Mouse (Mus musculus): Measurements from ENCODE around the gene Tlcd2. TPM values are rescaled to one million over a fixed set of nuclear protein-coding genes. Genes with fewer than 3 reads are reported as not detected.
"Not testable (repeated sequence)": the region's sequence is repeated elsewhere in the genome, so short reads cannot be mapped to it uniquely, and the experiment has no call there.

The Tlcd2 gene
- polyA plus RNA-seq, 1 experiment from 2014 or later, result 11.0 TPM

DNA sequence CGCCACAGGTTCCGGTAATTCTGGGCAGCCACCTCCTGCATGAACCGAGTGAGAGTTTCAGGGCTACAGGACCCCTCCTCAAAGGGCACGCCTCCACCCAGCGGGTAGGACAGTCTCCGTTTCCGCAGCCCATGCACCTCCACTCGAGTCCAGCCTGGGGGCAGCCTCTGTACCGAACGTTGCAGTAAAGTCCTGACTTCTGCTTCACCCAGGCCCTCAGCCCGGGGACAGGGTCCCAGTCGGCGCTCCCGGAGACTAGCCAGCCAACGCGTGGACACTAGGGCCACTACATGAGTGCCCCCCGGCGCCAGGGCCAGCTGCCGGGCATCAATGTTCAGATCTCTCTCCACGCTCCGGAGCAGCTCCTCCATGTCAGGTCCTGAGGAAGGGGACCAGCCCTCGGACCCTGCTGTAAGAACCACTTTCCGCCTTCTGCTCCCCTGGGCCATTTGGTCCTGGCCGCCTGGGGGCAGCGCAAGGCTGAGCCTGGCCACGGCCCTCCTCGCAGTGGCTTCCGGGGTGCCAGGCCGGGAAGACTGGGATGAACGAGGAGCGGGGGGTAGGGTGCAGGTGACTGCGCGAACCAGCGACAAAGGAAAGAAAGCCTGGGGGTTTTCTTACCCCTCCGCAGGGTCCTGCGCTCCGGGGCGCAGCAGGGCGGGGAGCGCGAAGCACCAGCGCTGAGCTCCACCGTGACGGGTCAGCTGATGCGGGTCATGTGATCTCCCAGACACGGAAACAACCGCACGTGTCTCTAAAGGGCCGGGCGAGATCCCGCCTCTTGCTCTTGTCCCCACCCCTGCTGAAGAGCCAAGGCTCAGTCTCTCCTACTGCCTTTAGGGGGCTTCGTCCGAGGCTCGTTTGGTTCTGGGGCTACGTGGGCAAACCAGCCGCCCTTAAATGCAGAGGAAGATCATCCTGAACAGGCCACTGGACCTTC lies 7.3 kb upstream of the Tlcd2 start, which contains the start of gene Wdr81:
Wdr81 (minus strand) TSS at position 727 of the 940 bp plus-strand sequence.
- peak within 1 kb of the TSS; percentile 98 for H3K4me2 ChIP-seq (ENCODE audit: low read depth)
- peak within 1 kb of the TSS; percentile 68; the same call in 1 of the 2 replicates for H3K27ac ChIP-seq (ENCODE audit: low read depth, low read length)
- 2% methylated on average over 56 of the region's 56 CpGs for WGBS
- H3K4me1 ChIP-seq (ENCODE audit: control insufficient read depth, insufficient read depth, low read length), result peaks cover 7% of the 10 kb centered on the region
- DNase-seq (ENCODE audit: low spot score), result peak; percentile 90
- peak within 1 kb of the TSS; percentile 62 for H3K4me3 ChIP-seq (ENCODE audit: low read depth, low read length)
- H3K9me3 ChIP-seq (ENCODE audit: control insufficient read depth, low read length), result no peaks in the 10 kb centered on the region
- peak within 1 kb of the TSS; percentile 58 for H3K9ac ChIP-seq (ENCODE audit: low read length)
- H3K36me3 ChIP-seq (ENCODE audit: control insufficient read depth, insufficient read depth, low read length), result no peaks in the 10 kb centered on the region
- ATAC-seq (ENCODE audit: insufficient read depth, low FRiP score, low TSS enrichment), result peak; percentile 95
- no peaks in the 10 kb centered on the region for H3K27me3 ChIP-seq (ENCODE audit: control insufficient read depth, insufficient read depth, low read length)

DNA sequence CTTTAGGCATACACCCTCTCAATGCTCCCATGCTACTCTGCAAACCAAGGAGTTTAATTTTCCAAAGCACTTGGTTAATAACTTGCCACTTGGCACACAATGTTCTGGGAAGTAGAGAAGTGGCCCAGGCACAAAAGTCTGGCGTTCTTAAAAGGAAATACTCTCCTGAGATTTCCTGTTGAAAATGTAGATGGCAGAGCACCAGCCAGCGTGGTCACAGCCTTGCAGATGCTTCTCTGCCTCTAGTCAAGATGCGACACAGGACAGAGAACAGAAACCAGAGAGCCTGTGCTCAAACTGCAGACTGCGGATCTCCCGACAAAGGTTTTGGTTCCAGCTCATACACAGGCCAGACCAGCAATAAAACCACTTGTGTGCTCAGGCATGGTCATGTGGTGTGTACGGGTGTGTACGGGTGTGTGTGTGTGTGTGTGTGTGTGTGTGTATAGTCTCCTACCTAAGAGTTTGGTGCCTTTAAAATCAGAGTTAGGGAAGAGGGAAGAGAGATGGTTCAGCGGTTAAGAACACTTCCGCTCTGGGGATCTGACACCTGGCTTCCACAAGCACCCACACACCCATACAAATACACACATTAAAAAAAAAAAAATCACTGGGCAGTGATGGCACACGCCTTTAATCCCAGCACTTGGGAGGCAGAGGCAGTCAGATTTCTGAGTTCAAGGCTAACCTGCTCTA lies 6.3 kb upstream of the Tlcd2 start:
- Histone ChIP-seq H3K9ac (ENCODE audit: low read length) (peak overlapping the region; percentile 58), H3K27ac (ENCODE audit: low read depth, low read length) (peak overlapping the region; percentile 68; the same call in 1 of the 2 replicates), H3K9me3 (ENCODE audit: control insufficient read depth, low read length) (no peaks in the 10 kb centered on the region), H3K36me3 (ENCODE audit: control insufficient read depth, insufficient read depth, low read length) (no peaks in the 10 kb centered on the region), H3K4me2 (ENCODE audit: low read depth) (peak overlapping the region; percentile 98), H3K4me1 (ENCODE audit: control insufficient read depth, insufficient read depth, low read length) (peaks cover 14% of the 10 kb centered on the region), H3K4me3 (ENCODE audit: low read depth, low read length) (peak overlapping the region; percentile 62), H3K27me3 (ENCODE audit: control insufficient read depth, insufficient read depth, low read length) (no peaks in the 10 kb centered on the region)
- DNase-seq (ENCODE audit: low spot score) (no peak), ATAC-seq (ENCODE audit: insufficient read depth, low FRiP score, low TSS enrichment) (no peak)
- 83% methylated on average over 10 of the region's 10 CpGs for WGBS

DNA sequence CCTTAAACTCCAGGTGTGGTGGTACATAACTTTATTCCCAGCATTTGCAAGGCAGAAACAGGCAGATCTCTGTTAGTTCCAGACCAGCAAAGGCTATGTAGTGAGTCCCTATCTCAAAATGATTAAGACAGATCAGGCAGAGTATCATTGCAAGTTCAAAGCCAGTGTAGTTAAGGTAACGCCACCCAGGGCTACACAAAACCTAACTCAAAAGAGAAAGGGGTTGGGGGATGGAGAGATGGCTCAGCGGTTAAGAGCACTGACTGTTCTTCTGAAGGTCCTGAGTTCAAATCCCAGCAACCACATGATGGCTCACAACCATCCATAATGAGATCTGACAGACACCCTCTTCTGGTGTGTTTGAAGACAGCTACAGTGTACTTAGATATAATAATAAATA lies 5.5 kb upstream of the Tlcd2 start:
- ATAC-seq (ENCODE audit: insufficient read depth, low FRiP score, low TSS enrichment); H3K27me3 ChIP-seq (ENCODE audit: control insufficient read depth, insufficient read depth, low read length); H3K9me3 ChIP-seq (ENCODE audit: control insufficient read depth, low read length); H3K36me3 ChIP-seq (ENCODE audit: control insufficient read depth, insufficient read depth, low read length); H3K4me3 ChIP-seq (ENCODE audit: low read depth, low read length); H3K27ac ChIP-seq (ENCODE audit: low read depth, low read length); H3K4me2 ChIP-seq (ENCODE audit: low read depth); DNase-seq (ENCODE audit: low spot score); H3K9ac ChIP-seq (ENCODE audit: low read length): not testable (repeated sequence)
- peaks cover 16% of the 10 kb centered on the region for H3K4me1 ChIP-seq (ENCODE audit: control insufficient read depth, insufficient read depth, low read length)
- 90% methylated on average over 2 of the region's 2 CpGs for WGBS

DNA sequence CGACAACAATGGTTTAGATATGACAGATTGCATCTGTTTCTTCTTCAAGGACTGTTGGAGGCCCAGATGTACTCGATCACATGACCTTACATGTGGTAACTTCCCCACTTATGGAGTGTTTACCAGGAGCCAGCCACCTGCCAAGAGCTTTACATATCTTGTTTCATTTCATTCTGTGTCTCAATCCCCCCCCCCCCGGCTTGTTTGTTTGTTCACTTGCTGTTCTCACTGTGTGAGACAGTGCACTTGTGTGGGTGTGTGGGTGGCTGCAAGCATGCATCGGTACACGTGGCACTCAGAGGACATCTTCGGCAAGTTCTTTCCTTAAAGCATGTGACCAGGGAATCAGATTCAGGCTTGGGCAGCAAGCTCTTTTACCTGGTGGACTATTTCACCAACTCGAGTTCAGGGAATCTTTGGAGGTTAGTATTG lies 5.1 kb upstream of the Tlcd2 start:
- H3K36me3 ChIP-seq (ENCODE audit: control insufficient read depth, insufficient read depth, low read length), result no peaks in the 10 kb centered on the region
- ATAC-seq (ENCODE audit: insufficient read depth, low FRiP score, low TSS enrichment), result no peak
- no peak for DNase-seq (ENCODE audit: low spot score)
- H3K4me2 ChIP-seq (ENCODE audit: low read depth), result no peak overlapping the region
- no peak overlapping the region for H3K4me3 ChIP-seq (ENCODE audit: low read depth, low read length)
- H3K27me3 ChIP-seq (ENCODE audit: control insufficient read depth, insufficient read depth, low read length), result no peaks in the 10 kb centered on the region
- no peak overlapping the region for H3K9ac ChIP-seq (ENCODE audit: low read length)
- H3K9me3 ChIP-seq (ENCODE audit: control insufficient read depth, low read length), result no peaks in the 10 kb centered on the region
- H3K4me1 ChIP-seq (ENCODE audit: control insufficient read depth, insufficient read depth, low read length), result peaks cover 16% of the 10 kb centered on the region
- WGBS, result 88% methylated on average over 7 of the region's 7 CpGs
- H3K27ac ChIP-seq (ENCODE audit: low read depth, low read length), result no peak overlapping the region

DNA sequence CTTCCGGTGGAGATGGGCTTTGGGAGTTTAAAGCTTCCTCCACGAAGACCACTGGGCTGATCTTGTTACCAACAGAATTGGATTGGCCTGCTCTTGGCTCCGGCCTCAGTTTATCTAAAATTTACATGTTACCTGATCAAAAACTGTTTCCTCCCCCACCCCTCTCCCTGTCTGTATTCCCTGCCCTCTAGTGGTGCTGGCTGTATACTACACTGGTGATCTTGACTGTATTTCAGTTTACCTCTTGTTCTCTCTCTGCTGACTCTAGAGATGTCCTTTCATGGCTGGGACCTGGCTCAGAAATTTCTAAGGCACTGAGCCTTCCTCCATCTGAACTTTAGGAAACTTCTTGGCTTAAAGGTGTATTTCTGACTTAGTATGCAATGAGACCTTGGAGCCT lies 3.3 kb upstream of the Tlcd2 start:
- Histone ChIP-seq H3K9ac (ENCODE audit: low read length) (no peak overlapping the region), H3K4me3 (ENCODE audit: low read depth, low read length) (no peak overlapping the region), H3K4me1 (ENCODE audit: control insufficient read depth, insufficient read depth, low read length) (peaks cover 28% of the 10 kb centered on the region), H3K9me3 (ENCODE audit: control insufficient read depth, low read length) (no peaks in the 10 kb centered on the region), H3K27ac (ENCODE audit: low read depth, low read length) (no peak overlapping the region), H3K27me3 (ENCODE audit: control insufficient read depth, insufficient read depth, low read length) (no peaks in the 10 kb centered on the region), H3K4me2 (ENCODE audit: low read depth) (no peak overlapping the region), H3K36me3 (ENCODE audit: control insufficient read depth, insufficient read depth, low read length) (no peaks in the 10 kb centered on the region)
- 11% methylated on average over 3 of the region's 3 CpGs for WGBS
- DNase-seq (ENCODE audit: low spot score), result no peak
- no peak for ATAC-seq (ENCODE audit: insufficient read depth, low FRiP score, low TSS enrichment)

DNA sequence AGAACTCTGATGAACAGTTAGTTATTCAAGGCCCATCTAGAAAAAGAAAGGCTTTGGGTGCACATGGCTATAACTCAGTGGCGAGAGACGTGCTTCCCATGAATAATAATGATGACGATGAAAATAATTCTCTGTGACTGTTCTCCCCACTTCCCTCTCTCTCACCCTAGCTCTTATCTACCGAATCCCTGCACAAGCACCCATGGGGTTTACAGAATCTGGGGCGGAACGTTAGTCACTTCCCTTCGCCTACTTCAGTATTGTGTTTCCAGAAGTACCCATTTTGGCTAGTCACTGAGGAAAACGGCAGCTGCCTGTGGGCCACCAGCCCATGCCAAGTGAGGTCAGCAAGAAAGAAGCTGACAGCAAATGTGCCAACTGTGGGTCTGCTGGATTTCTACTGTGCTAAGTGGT lies 2.9 kb upstream of the Tlcd2 start:
- ATAC-seq (ENCODE audit: insufficient read depth, low FRiP score, low TSS enrichment), result no peak
- peaks cover 27% of the 10 kb centered on the region for H3K4me1 ChIP-seq (ENCODE audit: control insufficient read depth, insufficient read depth, low read length)
- no peaks in the 10 kb centered on the region for H3K27me3 ChIP-seq (ENCODE audit: control insufficient read depth, insufficient read depth, low read length)
- H3K9ac ChIP-seq (ENCODE audit: low read length), result no peak overlapping the region
- 83% methylated on average over 8 of the region's 8 CpGs for WGBS
- no peaks in the 10 kb centered on the region for H3K36me3 ChIP-seq (ENCODE audit: control insufficient read depth, insufficient read depth, low read length)
- DNase-seq (ENCODE audit: low spot score), result no peak
- no peaks in the 10 kb centered on the region for H3K9me3 ChIP-seq (ENCODE audit: control insufficient read depth, low read length)
- no peak overlapping the region for H3K4me2 ChIP-seq (ENCODE audit: low read depth)
- H3K4me3 ChIP-seq (ENCODE audit: low read depth, low read length), result no peak overlapping the region
- no peak overlapping the region for H3K27ac ChIP-seq (ENCODE audit: low read depth, low read length)

DNA sequence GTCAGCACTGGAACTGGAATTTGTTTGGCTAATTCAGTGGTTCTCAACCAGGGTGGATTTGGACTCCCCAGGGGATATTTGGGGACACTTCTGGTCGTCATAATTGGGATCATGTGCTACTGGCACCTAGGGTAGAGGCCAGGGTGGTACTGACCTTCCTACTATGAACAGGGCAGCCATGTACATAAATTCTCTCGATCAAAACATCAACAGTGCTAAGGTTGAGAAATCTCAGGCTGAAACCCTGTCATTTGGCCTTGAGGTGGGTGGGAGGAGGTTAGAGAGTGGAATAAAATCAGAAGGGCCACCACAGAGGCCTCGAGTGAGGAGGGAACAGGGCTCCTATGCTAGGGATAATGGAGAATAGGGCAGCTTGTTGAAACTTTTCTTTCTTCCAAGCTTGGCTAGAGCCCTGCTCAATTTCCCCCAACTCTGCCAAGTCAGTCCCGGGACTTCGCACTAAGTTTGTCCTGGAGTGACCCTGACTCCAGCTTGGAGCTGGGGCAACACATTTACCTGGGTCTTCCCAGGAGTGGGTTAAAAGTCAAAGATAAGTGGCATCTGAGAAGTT lies 2.3 kb upstream of the Tlcd2 start:
- no peak for DNase-seq (ENCODE audit: low spot score)
- H3K27me3 ChIP-seq (ENCODE audit: control insufficient read depth, insufficient read depth, low read length), result no peaks in the 10 kb centered on the region
- peak overlapping the region; percentile 92 for H3K4me2 ChIP-seq (ENCODE audit: low read depth)
- no peak for ATAC-seq (ENCODE audit: insufficient read depth, low FRiP score, low TSS enrichment)
- H3K9ac ChIP-seq (ENCODE audit: low read length), result no peak overlapping the region
- H3K27ac ChIP-seq (ENCODE audit: low read depth, low read length), result no peak overlapping the region
- 88% methylated on average over 5 of the region's 5 CpGs for WGBS
- H3K4me1 ChIP-seq (ENCODE audit: control insufficient read depth, insufficient read depth, low read length), result peaks cover 23% of the 10 kb centered on the region
- no peaks in the 10 kb centered on the region for H3K9me3 ChIP-seq (ENCODE audit: control insufficient read depth, low read length)
- H3K36me3 ChIP-seq (ENCODE audit: control insufficient read depth, insufficient read depth, low read length), result no peaks in the 10 kb centered on the region
- no peak overlapping the region for H3K4me3 ChIP-seq (ENCODE audit: low read depth, low read length)

DNA sequence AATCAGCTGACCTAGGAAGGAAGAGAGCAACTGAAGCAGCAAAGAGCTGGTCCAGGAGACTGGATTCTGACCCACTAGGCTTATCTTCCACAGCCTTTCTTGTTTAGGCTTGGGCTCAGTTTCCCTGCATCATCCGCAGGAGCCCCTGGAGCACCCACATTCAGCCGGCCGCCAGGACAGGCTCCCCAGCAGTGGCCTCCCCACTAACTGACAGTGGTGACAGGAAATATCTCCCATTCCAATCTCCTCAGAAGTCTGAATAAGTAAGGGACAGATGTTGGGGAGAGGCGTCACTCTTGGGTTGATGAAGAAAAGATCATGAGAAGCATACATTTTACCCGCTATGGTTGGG lies 1.8 kb upstream of the Tlcd2 start:
- H3K27ac ChIP-seq (ENCODE audit: low read depth, low read length), result peak overlapping the region; percentile 54
- 0 out of 2 replicates have a peak overlapping the region, but pooled peaks have one; percentile 46 for H3K4me3 ChIP-seq (ENCODE audit: low read depth, low read length)
- 25% methylated on average over 5 of the region's 5 CpGs for WGBS
- DNase-seq (ENCODE audit: low spot score), result no peak
- no peaks in the 10 kb centered on the region for H3K27me3 ChIP-seq (ENCODE audit: control insufficient read depth, insufficient read depth, low read length)
- peak overlapping the region; percentile 92 for H3K4me2 ChIP-seq (ENCODE audit: low read depth)
- H3K36me3 ChIP-seq (ENCODE audit: control insufficient read depth, insufficient read depth, low read length), result no peaks in the 10 kb centered on the region
- H3K4me1 ChIP-seq (ENCODE audit: control insufficient read depth, insufficient read depth, low read length), result peaks cover 23% of the 10 kb centered on the region
- ATAC-seq (ENCODE audit: insufficient read depth, low FRiP score, low TSS enrichment), result no peak
- no peaks in the 10 kb centered on the region for H3K9me3 ChIP-seq (ENCODE audit: control insufficient read depth, low read length)
- H3K9ac ChIP-seq (ENCODE audit: low read length), result no peak overlapping the region

All from neural tube, embryonic 11.5 days (tissue).